ENCODE assay signal across 8 mouse cellular contexts in the genomic region with DNA sequence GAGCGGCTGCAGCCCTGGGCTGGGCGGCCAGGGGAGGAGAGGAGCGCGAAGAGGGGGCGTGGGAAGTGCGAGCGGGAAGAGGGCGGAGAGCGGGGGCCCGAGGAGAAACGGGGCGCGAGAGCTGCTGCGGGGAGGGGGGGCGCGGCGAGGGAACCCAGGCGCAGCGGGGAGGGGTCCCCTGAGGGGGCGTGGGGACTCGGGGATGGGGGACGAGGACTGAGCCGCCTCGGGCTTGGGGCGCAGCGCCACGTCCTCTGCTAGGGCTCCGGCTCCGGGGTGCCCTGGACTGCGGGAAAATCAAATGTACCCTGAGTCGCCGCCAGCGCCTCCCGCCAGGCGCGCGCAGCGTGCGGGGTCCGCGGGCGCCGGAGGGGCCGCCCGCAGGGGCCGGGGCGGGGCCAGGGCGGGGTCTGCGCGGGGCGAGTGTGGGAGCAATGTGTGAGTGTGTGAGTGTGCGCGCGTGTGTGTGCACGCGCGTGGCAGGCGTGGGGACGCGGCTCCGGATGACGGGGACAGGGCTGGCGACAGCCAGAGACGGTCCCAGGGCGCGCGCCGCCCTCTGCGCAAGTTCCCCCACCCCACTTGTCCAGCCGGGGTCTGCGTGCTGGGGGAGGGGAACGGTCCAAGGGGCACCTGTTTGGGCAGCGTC. TPM values are rescaled to one million over a fixed set of nuclear protein-coding genes. Genes with fewer than 3 reads are reported as not detected.
DNase-seq lines count a peak whose midpoint lies in the region; ATAC-seq and TF ChIP-seq lines count a peak whose summit lies in the region.

A gene (minus strand): TSS at position 396 of the 649 bp plus-strand sequence.

- no peaks in the 10 kb centered on the region for H3K9me3 ChIP-seq in kidney, embryonic 14.5 days (ENCODE audit: control insufficient read depth, low read length)
- no peaks in the 10 kb centered on the region for H3K9me3 ChIP-seq in neural tube, embryonic 12.5 days

- TF ChIP-seq POLR2A in brain, embryonic 14.5 days (IDR thresholded peaks at IDR 0.05; ENCODE audit: borderline replicate concordance, extremely low read depth, insufficient read depth, insufficient read length, poor library complexity, severe bottlenecking): no peak

- under 1% methylated on average over 52 of the region's 73 CpGs for WGBS in kidney, embryonic 14.5 days
- under 1% methylated on average over 70 of the region's 73 CpGs for WGBS in neural tube, embryonic 12.5 days

- intact Hi-C loops in left cerebral cortex, postnatal 4 days (cut with DNase I): loop anchor here (5.0 kb wide), 1 partner anchor 61 kb away; no protein-coding TSS in a partner anchor

- no peak within 1 kb of the TSS for H3K27ac ChIP-seq in kidney, embryonic 14.5 days (ENCODE audit: low read depth, low read length)
- no peak within 1 kb of the TSS for H3K27ac ChIP-seq in neural tube, embryonic 12.5 days

- DNase-seq in kidney, adult 9 months: no peak
- DNase-seq in brain, embryonic 14.5 days (ENCODE audit: low read depth): no peak
- DNase-seq in frontal cortex, postnatal 10 days (ENCODE audit: low spot score in 2 of 2): peak; percentile 55 to 59
- DNase-seq in left cerebral cortex, postnatal 4 days: peak; percentile 41
- DNase-seq in gastrocnemius, adult 18-20 months (ENCODE audit: low spot score): no peak
- DNase-seq in ovary, adult 18-20 months (ENCODE audit: low spot score): no peak

- peak within 1 kb of the TSS; percentile 68 for H3K9ac ChIP-seq in kidney, embryonic 14.5 days (ENCODE audit: low read depth, low read length)
- H3K9ac ChIP-seq in neural tube, embryonic 12.5 days: peak within 1 kb of the TSS; percentile 67

- H3K4me3 ChIP-seq in kidney, embryonic 14.5 days (ENCODE audit: low read length): peak within 1 kb of the TSS; percentile 60
- peak within 1 kb of the TSS; percentile 61 for H3K4me3 ChIP-seq in neural tube, embryonic 12.5 days

- peak; percentile 43 for ATAC-seq in kidney, embryonic 14.5 days (ENCODE audit: low FRiP score, low TSS enrichment)
- ATAC-seq in neural tube, embryonic 12.5 days (ENCODE audit: low FRiP score, low read depth): peak; percentile 54

- no peak for TF ChIP-seq CTCF in brain, embryonic 14.5 days (IDR thresholded peaks at IDR 0.05; ENCODE audit: borderline replicate concordance, extremely low read depth, insufficient read depth, insufficient read length)

- H3K4me2 ChIP-seq in kidney, embryonic 14.5 days (replicated peaks; ENCODE audit: low read depth, low read length): peak within 1 kb of the TSS; percentile 99
- peak within 1 kb of the TSS; percentile 100 for H3K4me2 ChIP-seq in neural tube, embryonic 12.5 days (replicated peaks)

- H3K4me1 ChIP-seq in kidney, embryonic 14.5 days (ENCODE audit: control insufficient read depth, insufficient read depth, low read length): peaks cover 10% of the 10 kb centered on the region; the same call in 1 of the 2 replicates
- H3K4me1 ChIP-seq in neural tube, embryonic 12.5 days: peaks cover 24% of the 10 kb centered on the region

- H3K27me3 ChIP-seq in kidney, embryonic 14.5 days (ENCODE audit: control insufficient read depth, insufficient read depth, low read length): peaks cover 24% of the 10 kb centered on the region
- H3K27me3 ChIP-seq in neural tube, embryonic 12.5 days (replicated peaks): peaks cover 34% of the 10 kb centered on the region

- no peaks in the 10 kb centered on the region for H3K36me3 ChIP-seq in kidney, embryonic 14.5 days (ENCODE audit: control insufficient read depth, insufficient read depth, low read length)
- no peaks in the 10 kb centered on the region for H3K36me3 ChIP-seq in neural tube, embryonic 12.5 days

RNA-seq across cellular contexts. Expression of the gene that starts here (rescaled TPM):
- 11.3 and 12.3 TPM in 2 replicates for polyA plus RNA-seq in kidney, embryonic 14.5 days (2014; fragmentation: Nextera tagmentation; extraction: Ambion mirVana)
- 29.4 and 37.8 TPM in 2 replicates for polyA plus RNA-seq in brain, embryonic 14.5 days (2012; rRNA removed)
- total RNA-seq in left cerebral cortex, postnatal 4 days (2021): 10 to 100 TPM; 67.9 to 81.9 TPM
- polyA plus RNA-seq in neural tube, embryonic 12.5 days (2016; fragmentation: Nextera tagmentation; extraction: Ambion mirVana): 7.0 and 7.7 TPM in 2 replicates
- total RNA-seq in gastrocnemius, adult 18-20 months (2021): not detected

Comparison
In these comparisons a context has a peak if more than half of its experiments do, and no peak if none do; other contexts are left out.
1. RNA of the gene that starts here (total RNA-seq): 67.9 to 81.9 TPM in left cerebral cortex, postnatal 4 days; not detected in gastrocnemius, adult 18-20 months; every median in the first group is over 10 times any median in the second.
2. DNase-seq: peak in frontal cortex, postnatal 10 days (2 of 2) and left cerebral cortex, postnatal 4 days (single experiment); none in kidney, adult 9 months (single experiment), brain, embryonic 14.5 days (single experiment), gastrocnemius, adult 18-20 months (single experiment) and ovary, adult 18-20 months (single experiment).